Mouse (Mus musculus) left cerebral cortex, adult 2 months (tissue): Measurements from ENCODE around the gene Mctp1. TPM values are rescaled to one million over a fixed set of nuclear protein-coding genes. Genes with fewer than 3 reads are reported as not detected.
"Not testable (repeated sequence)": the region's sequence is repeated elsewhere in the genome, so short reads cannot be mapped to it uniquely, and the experiment has no call there.

Experiments
- DNase-seq, 2 experiments: peaks; one replicate each; pipeline ENCODE4 v3.0.0; 2021 to 2022; ENCODE audit warnings: low spot score in 2 of 2, mixed read lengths in 1 of 2; ENCODE audit errors: extremely low spot score in 1 of 2
- H3K27ac ChIP-seq: fragments of 200-600 bp; 2 replicates; pipeline ENCODE4 v1.8.1; 2022
- H3K4me3 ChIP-seq: fragments of 200-600 bp; 2 replicates; pipeline ENCODE4 v1.8.1; 2022
- CTCF ChIP-seq: fragments of 200-600 bp; IDR thresholded peaks from 2 replicates; pipeline ENCODE4 v1.8.1; 2022; ENCODE audit warnings: antibody characterized with exemption, mild to moderate bottlenecking, moderate library complexity
- intact Hi-C: fragments of 180-260 bp; cut with DNase I; formaldehyde crosslinking; loops from one replicate; pipeline ENCODE4 v1.15.1; 2025
- total RNA-seq, 2 experiments: library from RNA; stranded (reverse); gene quantifications; 2 replicates each; pipeline ENCODE4 v1.2.3; 2021

Mctp1 gene
- total RNA-seq, 2 experiments from 2014 or later = 38.9 to 46.2 TPM

GRCm38 (mm10) chr13:76421075-76421474 lies 36.7 kb downstream of the Mctp1 start:
- H3K27ac ChIP-seq = no peak overlapping the region

GRCm38 (mm10) chr13:76422124-76422523 lies 37.8 kb downstream of the Mctp1 start:
- intact Hi-C loops = no loop called here
- DNase-seq = no peak
- H3K4me3 ChIP-seq = no peak overlapping the region
- H3K27ac ChIP-seq = no peak overlapping the region
- TF ChIP-seq CTCF = no peak

More at GRCm38 (mm10) chr13:76421075-76421474, 36.7 kb downstream of the Mctp1 start:
- DNase-seq = no peak
- H3K4me3 ChIP-seq = no peak overlapping the region
- intact Hi-C loops = no loop called here
- TF ChIP-seq CTCF = no peak

- peak overlapping the region; percentile 75; the same call in 1 of the 2 replicates for H3K27ac ChIP-seq
- intact Hi-C loops = loop anchor here (2.0 kb wide), 1 partner anchor 45 kb away; the partner anchor contains the start of gene Mctp1
- H3K4me3 ChIP-seq = no peak overlapping the region; the same call in 1 of the 2 replicates
- DNase-seq = no peak
- no peak for TF ChIP-seq CTCF
Measured at GRCm38 (mm10) chr13:76429456-76429855, 45.1 kb downstream of the Mctp1 start.

GRCm38 (mm10) chr13:76429927-76430326 lies 45.6 kb downstream of the Mctp1 start:
- no peak overlapping the region for H3K27ac ChIP-seq
- intact Hi-C loops = loop anchor here (2.0 to 5.0 kb wide), 2 partner anchors 45 to 252 kb away; partner anchors contain the start of gene Mctp1
- DNase-seq = no peak
- TF ChIP-seq CTCF = no peak
- no peak overlapping the region for H3K4me3 ChIP-seq

GRCm38 (mm10) chr13:76431946-76432345 lies 47.6 kb downstream of the Mctp1 start:
- TF ChIP-seq CTCF = no peak; the same call in 1 of the 2 replicates
- intact Hi-C loops = loop anchor here (5.0 kb wide), 1 partner anchor 250 kb away; no protein-coding TSS in a partner anchor
- no peak for DNase-seq
- Histone ChIP-seq H3K4me3 (no peak overlapping the region), H3K27ac (no peak overlapping the region)

GRCm38 (mm10) chr13:76433438-76433837 lies 49.1 kb downstream of the Mctp1 start:
- no peak for DNase-seq
- peak; percentile 52 for TF ChIP-seq CTCF
- Histone ChIP-seq H3K27ac (no peak overlapping the region), H3K4me3 (no peak overlapping the region)
- intact Hi-C loops = loop anchor here (5.0 kb wide), 1 partner anchor 249 kb away; no protein-coding TSS in a partner anchor

- H3K27ac ChIP-seq = no peak overlapping the region
Measured at GRCm38 (mm10) chr13:76436426-76436825, 52.1 kb downstream of the Mctp1 start.

GRCm38 (mm10) chr13:76438765-76439164 lies 54.4 kb downstream of the Mctp1 start:
- intact Hi-C loops = no loop called here
- no peak overlapping the region for H3K27ac ChIP-seq
- H3K4me3 ChIP-seq = no peak overlapping the region
- no peak for DNase-seq
- TF ChIP-seq CTCF = no peak

More at GRCm38 (mm10) chr13:76436426-76436825, 52.1 kb downstream of the Mctp1 start:
- DNase-seq = no peak
- intact Hi-C loops = no loop called here
- no peak overlapping the region for H3K4me3 ChIP-seq
- no peak for TF ChIP-seq CTCF

GRCm38 (mm10) chr13:76446059-76446458 lies 61.7 kb downstream of the Mctp1 start:
- TF ChIP-seq CTCF = no peak
- DNase-seq = no peak
- intact Hi-C loops = no loop called here

GRCm38 (mm10) chr13:76447528-76447927 lies 63.2 kb downstream of the Mctp1 start:
- no peak for DNase-seq
- intact Hi-C loops = no loop called here
- TF ChIP-seq CTCF = no peak
- Histone ChIP-seq H3K4me3 (no peak overlapping the region), H3K27ac (peak overlapping the region; percentile 32; the same call in 1 of the 2 replicates)

More at GRCm38 (mm10) chr13:76446059-76446458, 61.7 kb downstream of the Mctp1 start:
- H3K4me3 ChIP-seq = no peak overlapping the region
- H3K27ac ChIP-seq = no peak overlapping the region

GRCm38 (mm10) chr13:76451526-76451925 lies 67.2 kb downstream of the Mctp1 start:
- H3K4me3 ChIP-seq, H3K27ac ChIP-seq, intact Hi-C loops, DNase-seq: not testable (repeated sequence)

GRCm38 (mm10) chr13:76481601-76482000 lies 97.3 kb downstream of the Mctp1 start:
- intact Hi-C loops = no loop called here
- Histone ChIP-seq H3K27ac (no peak overlapping the region), H3K4me3 (no peak overlapping the region)
- no peak for TF ChIP-seq CTCF
- no peak for DNase-seq

GRCm38 (mm10) chr13:76482998-76483397 lies 98.7 kb downstream of the Mctp1 start:
- TF ChIP-seq CTCF = no peak
- Histone ChIP-seq H3K4me3 (no peak overlapping the region), H3K27ac (no peak overlapping the region)
- intact Hi-C loops = no loop called here
- DNase-seq = no peak
